Mouse (Mus musculus) embryonic facial prominence, embryonic 10.5 days (tissue): ENCODE results near the gene Metap2. TPM values are rescaled to one million over a fixed set of nuclear protein-coding genes. Genes with fewer than 3 reads are reported as not detected.
A peak's percentile ranks its signal among the peaks of the same experiment; 100 is the strongest.
"Not testable (repeated sequence)": the region's sequence is repeated elsewhere in the genome, so short reads cannot be mapped to it uniquely, and the experiment has no call there.

Experiments
- DNase-seq: peaks from one replicate; pipeline ENCODE4 v3.0.0-alpha.2; 2017; ENCODE audit warnings: low spot score
- H3K27ac ChIP-seq: fragments of 300-500 bp; sonication (generic); replicated peaks from 2 replicates; pipeline ENCODE4 v1.5.1; 2016; ENCODE audit warnings: mild to moderate bottlenecking
- H3K27me3 ChIP-seq: fragments of 300-500 bp; sonication (generic); replicated peaks from 2 replicates; pipeline ENCODE4 v1.6.1; 2016; ENCODE audit warnings: low read depth, mild to moderate bottlenecking; ENCODE audit not compliant: poor library complexity, severe bottlenecking
- H3K36me3 ChIP-seq: fragments of 300-500 bp; sonication (generic); replicated peaks from 2 replicates; pipeline ENCODE4 v1.6.1; 2016; ENCODE audit warnings: mild to moderate bottlenecking, moderate library complexity
- H3K4me1 ChIP-seq: fragments of 300-500 bp; sonication (generic); 2 replicates; pipeline ENCODE4 v1.6.1; 2016
- H3K4me3 ChIP-seq: fragments of 300-500 bp; sonication (generic); 2 replicates; pipeline ENCODE4 v1.5.1; 2016; ENCODE audit warnings: mild to moderate bottlenecking, moderate library complexity
- H3K9me3 ChIP-seq: fragments of 300-500 bp; sonication (generic); 2 replicates; pipeline ENCODE4 v1.6.1; 2016; ENCODE audit warnings: mild to moderate bottlenecking
- WGBS: fragments of 180-500 bp; shearing (Covaris S2); methylation state at CpG from one replicate; pipeline ENCODE4 v1.1.7; 2016; 5-methylcytosine and 5-hydroxymethylcytosine counted together
- polyA plus RNA-seq: library from polyadenylated mRNA; unstranded; fragments of >200 nt; fragmentation: Nextera tagmentation; extraction: Ambion mirVana; gene quantifications from 2 replicates; pipeline ENCODE4 v1.2.1, GENCODE M21; 2016

Gene Metap2
- polyA plus RNA-seq, 1 experiment from 2014 or later, result 251 TPM

DNA sequence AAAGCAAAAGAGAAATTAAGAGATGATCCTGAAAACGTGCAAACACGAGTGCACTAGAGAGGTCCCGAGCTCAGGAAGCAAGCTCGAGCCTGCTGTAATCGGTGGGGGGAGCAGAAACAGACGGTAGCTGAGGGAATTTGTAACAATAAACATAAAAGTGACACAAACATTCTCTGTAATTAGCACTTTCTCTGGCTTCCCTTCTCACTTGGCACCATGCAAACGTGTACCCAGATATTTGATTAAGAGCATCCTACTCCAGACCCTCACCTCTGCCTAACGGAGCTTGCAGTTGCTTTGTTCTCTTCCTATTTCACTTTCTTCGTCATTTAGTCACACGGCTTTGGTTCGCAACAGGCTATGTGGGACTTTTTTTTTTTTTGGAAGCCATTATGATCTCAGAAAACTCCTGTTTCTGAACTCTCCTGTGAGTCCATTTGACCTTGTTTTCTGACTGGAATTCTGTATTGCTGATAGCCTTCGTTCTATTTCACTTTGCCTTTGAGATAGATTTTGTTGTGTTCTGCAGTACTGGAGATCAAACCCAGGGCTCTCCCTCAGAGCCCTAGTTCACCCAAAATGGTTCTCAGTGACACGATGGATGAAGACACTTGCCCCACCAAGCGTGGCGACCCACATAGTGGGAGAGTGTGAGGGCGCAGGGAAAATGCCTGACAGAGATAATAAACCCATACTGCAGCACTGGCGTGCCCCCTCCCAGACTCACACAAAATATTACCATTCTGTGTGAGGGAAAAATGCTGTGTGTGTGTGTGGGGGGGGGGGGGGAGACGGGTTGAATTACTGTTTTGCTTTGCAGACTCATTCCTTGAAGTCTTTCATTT, 64.9 kb downstream of the Metap2 start:
- 4% methylated on average over 18 of the region's 18 CpGs for WGBS
- Histone ChIP-seq H3K27me3 (peaks cover 66% of the 10 kb centered on the region), H3K9me3 (no peaks in the 10 kb centered on the region), H3K4me1 (peaks cover 28% of the 10 kb centered on the region), H3K36me3 (no peaks in the 10 kb centered on the region), H3K4me3 (peak overlapping the region; percentile 44), H3K27ac (no peak overlapping the region)
- peak; percentile 32 for DNase-seq

DNA sequence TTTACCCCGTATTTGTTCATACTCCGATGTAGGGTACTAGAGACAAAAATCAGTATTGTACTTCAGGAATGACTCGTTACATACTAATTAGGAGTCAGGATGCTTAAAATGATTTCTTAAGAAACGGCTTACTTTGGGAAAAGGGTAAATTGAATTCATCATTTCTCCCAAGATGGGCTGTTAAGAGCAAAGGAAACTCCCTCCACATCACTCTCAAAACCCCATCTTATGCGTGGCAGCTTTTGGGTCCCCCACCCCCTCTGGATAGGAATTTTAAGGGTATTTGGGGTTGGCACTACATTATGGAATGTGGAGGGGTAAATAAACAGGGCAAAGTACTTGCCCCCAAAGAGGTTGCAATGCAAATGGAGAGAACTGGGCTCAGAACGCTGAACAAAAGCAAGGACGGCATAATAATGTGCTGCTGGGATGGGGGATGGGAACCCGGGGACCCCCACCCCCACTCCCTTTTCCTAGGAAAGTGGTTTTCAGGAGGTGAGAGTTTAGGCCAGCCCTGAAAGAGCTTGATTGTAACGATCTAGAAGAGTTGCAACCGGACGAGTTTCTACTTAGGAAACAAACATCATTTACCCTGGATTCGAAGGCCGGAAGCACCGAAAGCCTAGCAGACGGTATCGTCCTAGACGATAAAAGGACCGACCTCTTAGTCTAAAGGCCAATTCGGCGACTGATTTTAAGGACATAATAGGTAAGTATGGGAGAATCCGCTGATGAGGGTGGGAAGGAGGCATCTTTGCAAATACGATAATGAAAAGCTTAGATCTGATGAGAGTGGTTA, 65.8 kb downstream of the Metap2 start, which contains the start of gene Usp44:
Usp44 (plus strand) TSS at position 625 of the 799 bp plus-strand sequence.
- peak; percentile 37 for DNase-seq
- Histone ChIP-seq H3K4me3 (peak within 1 kb of the TSS; percentile 44), H3K9me3 (no peaks in the 10 kb centered on the region), H3K36me3 (no peaks in the 10 kb centered on the region), H3K27ac (no peak within 1 kb of the TSS; the same call in 1 of the 2 replicates), H3K4me1 (peaks cover 28% of the 10 kb centered on the region), H3K27me3 (peaks cover 66% of the 10 kb centered on the region)
- WGBS, result 5% methylated on average over 22 of the region's 22 CpGs

DNA sequence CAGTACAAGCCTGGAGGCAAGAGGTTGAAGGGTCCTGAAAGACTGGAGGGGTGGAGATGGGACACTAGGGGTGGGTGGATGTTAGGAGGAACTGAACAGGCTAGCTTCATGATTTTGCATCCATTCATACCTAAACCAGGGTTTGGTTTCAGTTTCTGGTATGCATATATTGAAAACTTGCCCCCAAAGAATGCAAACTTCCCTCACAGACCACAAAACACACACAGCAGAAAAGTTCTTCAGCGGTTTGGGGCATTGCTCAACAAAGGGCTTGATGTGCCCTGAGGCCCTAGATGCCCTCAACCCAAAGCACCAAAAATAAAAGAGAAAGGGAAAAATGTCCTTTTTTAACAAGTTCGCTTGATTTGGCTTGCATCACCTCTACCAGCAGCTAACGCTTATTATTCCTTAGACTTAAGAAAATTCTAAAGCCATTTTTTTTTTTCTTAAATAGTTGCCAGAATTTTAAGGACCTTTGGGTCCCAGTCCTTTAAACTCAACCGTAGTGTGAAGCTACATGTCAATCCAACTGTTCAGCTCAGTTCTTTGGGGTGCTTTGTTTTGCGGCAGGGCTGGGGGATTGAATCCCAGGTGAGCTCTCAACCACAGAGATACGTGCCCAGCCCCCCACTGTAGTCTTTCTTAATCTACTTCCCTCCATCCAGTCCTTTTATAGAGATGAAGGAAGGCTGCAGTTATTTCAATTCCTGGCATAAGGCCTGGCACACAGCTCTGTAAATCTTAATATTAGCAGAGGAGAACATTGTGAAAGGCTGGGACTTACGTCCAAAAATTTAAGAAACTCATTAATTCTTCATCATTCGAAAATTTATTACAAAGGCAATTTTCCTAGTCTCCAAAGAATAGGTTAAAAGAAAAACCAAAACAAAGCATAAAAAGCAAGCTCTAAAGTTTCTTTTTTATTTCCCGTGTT, 66.7 kb downstream of the Metap2 start:
- no peaks in the 10 kb centered on the region for H3K9me3 ChIP-seq
- H3K4me3 ChIP-seq, result no peak overlapping the region
- H3K4me1 ChIP-seq, result peaks cover 28% of the 10 kb centered on the region
- peaks cover 57% of the 10 kb centered on the region for H3K27me3 ChIP-seq
- H3K36me3 ChIP-seq, result no peaks in the 10 kb centered on the region
- no peak for DNase-seq
- WGBS, result 29% methylated on average over 9 of the region's 9 CpGs
- H3K27ac ChIP-seq, result no peak overlapping the region

DNA sequence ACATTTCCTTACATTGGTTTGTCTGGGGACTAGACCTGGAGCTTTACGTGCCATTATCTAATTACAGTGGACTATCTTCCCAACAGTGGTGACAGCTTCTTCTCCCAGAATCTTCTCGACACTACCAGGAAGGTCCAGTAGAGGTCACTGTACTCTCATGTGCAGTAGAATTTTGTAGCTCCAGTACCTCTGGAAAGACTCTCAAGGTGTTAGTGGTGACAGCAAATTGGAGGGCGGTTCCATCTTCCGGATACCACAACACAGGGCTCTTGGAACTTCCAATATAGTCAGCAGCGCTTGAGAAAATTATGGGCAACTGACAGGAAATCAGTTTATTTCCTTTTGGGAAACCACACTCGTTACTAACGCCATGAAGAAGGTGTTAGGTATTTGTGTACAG, 78.2 kb downstream of the Metap2 start:
- Histone ChIP-seq H3K27me3 (peaks cover 17% of the 10 kb centered on the region), H3K36me3 (no peaks in the 10 kb centered on the region), H3K27ac (no peak overlapping the region), H3K9me3 (no peaks in the 10 kb centered on the region), H3K4me3 (no peak overlapping the region), H3K4me1 (peaks cover 5% of the 10 kb centered on the region)
- peak; percentile 58 for DNase-seq
- 37% methylated on average over 7 of the region's 7 CpGs for WGBS

DNA sequence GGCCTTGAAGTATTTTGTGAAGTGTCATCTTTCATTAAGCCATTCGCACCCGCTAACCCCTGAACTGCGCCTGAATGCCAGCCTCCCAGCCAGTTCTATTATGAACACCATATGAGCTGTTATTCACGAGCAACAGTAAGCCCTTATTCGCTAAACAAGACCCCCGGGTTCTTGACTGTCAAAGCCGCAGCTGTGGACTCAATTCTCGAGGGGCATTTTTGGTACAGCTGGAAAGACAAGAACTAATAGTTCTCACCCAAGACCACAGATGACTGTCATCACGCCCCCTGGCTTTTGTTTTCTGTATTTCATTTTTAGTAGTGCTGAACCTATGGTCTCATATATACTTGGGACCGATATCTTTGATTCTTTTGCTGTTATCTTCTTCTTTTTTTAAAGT, 83.1 kb downstream of the Metap2 start:
- Histone ChIP-seq H3K27ac (no peak overlapping the region), H3K9me3 (no peaks in the 10 kb centered on the region), H3K27me3 (no peaks in the 10 kb centered on the region), H3K4me3 (no peak overlapping the region), H3K36me3 (no peaks in the 10 kb centered on the region), H3K4me1 (0 out of 2 replicates have a peak, but pooled peaks cover 4% of the 10 kb centered on the region)
- 66% methylated on average over 10 of the region's 10 CpGs for WGBS
- DNase-seq, result peak; percentile 43

DNA sequence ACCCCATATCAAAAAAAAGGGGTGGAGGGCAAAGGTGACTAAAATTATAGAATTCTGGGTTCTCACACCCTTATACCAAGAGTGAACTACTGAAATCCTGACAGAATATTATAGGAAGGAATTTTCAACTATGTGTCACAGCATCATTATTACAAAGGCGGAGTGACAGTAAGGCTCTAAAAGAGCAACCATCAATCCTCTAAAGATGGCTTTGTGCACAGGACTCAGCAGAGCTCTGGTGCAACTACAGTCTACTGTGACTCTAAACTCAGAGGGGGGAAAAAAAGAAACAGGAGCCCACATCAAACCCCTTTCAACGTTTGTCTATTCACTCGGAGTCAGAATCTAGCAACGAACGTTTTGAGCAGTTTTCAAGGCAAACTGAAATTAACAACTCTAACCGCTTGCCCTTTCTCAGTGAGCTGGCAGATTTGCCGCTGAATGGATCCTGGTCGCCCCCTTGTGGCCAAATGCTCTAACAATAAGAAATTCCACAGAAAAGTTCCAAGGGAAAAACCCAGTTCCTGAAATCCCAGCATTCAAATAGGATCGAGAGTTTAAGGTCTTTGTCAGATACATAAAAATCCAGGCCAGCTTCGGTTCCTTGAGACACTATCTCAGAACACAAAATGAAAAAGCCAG, 84.0 kb downstream of the Metap2 start:
- no peak overlapping the region for H3K4me3 ChIP-seq
- 22% methylated on average over 10 of the region's 10 CpGs for WGBS
- no peaks in the 10 kb centered on the region for H3K9me3 ChIP-seq
- H3K4me1 ChIP-seq, result 0 out of 2 replicates have a peak, but pooled peaks cover 4% of the 10 kb centered on the region
- no peaks in the 10 kb centered on the region for H3K36me3 ChIP-seq
- H3K27ac ChIP-seq, result no peak overlapping the region
- peak; percentile 82 for DNase-seq
- no peaks in the 10 kb centered on the region for H3K27me3 ChIP-seq

DNA sequence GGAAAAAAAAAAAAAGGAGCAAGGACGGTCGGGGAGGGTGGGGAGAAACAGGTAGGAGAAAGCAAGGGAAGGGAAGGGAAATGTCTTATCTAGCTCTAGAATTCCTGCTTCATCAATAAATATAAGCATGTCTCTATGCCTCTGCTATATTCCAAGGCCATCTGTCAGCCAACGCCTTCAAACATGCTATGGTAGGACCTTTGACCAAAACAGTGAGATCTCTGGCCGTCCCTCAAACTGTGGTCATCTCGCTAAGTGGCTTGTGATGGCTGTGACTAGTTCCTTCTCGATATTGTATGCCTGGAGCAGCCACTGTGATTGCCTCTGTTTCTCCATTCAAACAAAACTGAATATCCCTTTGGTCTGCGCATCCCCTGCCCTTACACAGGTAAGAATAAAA, 84.8 kb downstream of the Metap2 start:
- H3K27me3 ChIP-seq, result no peaks in the 10 kb centered on the region
- H3K36me3 ChIP-seq, result no peaks in the 10 kb centered on the region
- H3K4me3 ChIP-seq, result no peak overlapping the region
- no peak for DNase-seq
- H3K9me3 ChIP-seq, result no peaks in the 10 kb centered on the region
- WGBS, result 85% methylated on average over 7 of the region's 7 CpGs
- H3K27ac ChIP-seq, result no peak overlapping the region
- H3K4me1 ChIP-seq, result 0 out of 2 replicates have a peak, but pooled peaks cover 4% of the 10 kb centered on the region

DNA sequence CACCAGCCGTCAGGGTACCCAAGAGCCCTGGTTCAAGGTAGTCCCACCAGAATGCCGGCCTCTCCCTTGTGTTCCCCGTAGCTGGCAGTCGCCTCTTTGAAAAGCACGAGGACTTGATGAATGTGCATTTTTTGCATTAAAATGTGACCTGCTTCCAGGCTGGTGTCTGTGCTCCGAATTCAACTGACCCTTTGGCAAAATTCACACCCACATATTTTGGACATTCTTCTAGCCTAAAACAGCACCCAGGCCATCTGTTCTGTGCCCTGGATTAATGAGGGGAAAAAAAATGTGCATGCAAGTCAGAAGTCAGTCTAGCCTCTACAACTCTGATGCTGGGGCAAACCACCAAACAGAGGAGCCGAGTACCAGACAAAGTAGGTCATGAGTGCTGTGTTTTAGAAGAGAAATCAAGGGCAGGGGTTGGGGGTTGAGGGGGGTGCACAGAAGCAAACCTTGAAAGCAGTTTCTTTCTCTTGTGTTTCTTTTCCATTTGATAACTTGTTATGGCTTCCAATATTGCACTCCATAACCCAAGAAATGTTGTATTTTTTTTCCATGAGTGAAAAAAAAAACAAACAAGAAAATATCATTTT, 86.2 kb downstream of the Metap2 start:
- H3K36me3 ChIP-seq, result no peaks in the 10 kb centered on the region
- no peaks in the 10 kb centered on the region for H3K9me3 ChIP-seq
- 0 out of 2 replicates have a peak, but pooled peaks cover 4% of the 10 kb centered on the region for H3K4me1 ChIP-seq
- no peak overlapping the region for H3K27ac ChIP-seq
- DNase-seq, result no peak
- H3K27me3 ChIP-seq, result no peaks in the 10 kb centered on the region
- no peak overlapping the region for H3K4me3 ChIP-seq
- 70% methylated on average over 7 of the region's 7 CpGs for WGBS

DNA sequence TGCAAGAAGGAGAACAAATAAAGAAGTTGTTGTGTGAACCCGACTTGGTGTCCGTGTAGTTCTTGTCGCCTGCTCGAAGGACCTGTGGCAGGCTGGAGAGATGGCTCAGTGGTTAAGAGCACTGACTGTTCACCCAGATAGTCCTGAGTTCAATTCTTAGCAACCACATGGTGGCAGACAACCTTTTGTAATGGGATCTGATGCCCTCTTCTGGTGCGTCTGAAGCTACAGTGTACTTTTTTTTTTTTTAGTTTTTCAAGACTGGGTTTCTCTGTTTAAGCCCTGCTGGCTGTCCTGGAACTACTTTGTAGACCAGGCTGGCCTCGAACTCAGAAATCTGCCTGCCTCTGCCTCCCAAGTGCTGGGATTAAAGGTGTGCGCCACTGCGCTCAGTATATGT, 87.5 kb downstream of the Metap2 start:
- not testable (repeated sequence) for H3K27ac ChIP-seq, H3K27me3 ChIP-seq, DNase-seq, H3K4me1 ChIP-seq, H3K36me3 ChIP-seq, H3K9me3 ChIP-seq, H3K4me3 ChIP-seq
- WGBS, result 90% methylated on average over 8 of the region's 8 CpGs
